ENCODE assay signal across 13 mouse cellular contexts in genomic region chr7:35362868-35363267, GRCm38 (mm10). TPM values are rescaled to one million over a fixed set of nuclear protein-coding genes. Genes with fewer than 3 reads are reported as not detected.
DNase-seq lines count a peak whose midpoint lies in the region; ATAC-seq and TF ChIP-seq lines count a peak whose summit lies in the region.
"Had no signal": no experiment of that assay in that cellular context is flagged by ENCODE, and none has a peak within 500 bp of the region (broad histone marks: within the 10 kb centered on the region; RNA-seq: fewer than 3 reads in every experiment).

No protein-coding gene starts in this region.

- peaks cover 2% of the 10 kb centered on the region; the same call in 1 of the 2 replicates for H3K9me3 ChIP-seq in heart, embryonic 14.5 days (ENCODE audit: control insufficient read depth, low read length)
- no peaks in the 10 kb centered on the region for H3K9me3 ChIP-seq in kidney, embryonic 15.5 days (replicated peaks)
- no peaks in the 10 kb centered on the region for H3K9me3 ChIP-seq in liver, postnatal 0 days (ENCODE audit: low read length)
- H3K9me3 ChIP-seq: limb, embryonic 12.5 days; midbrain, embryonic 12.5 days had no signal

- DNase-seq in heart, postnatal 10 days, result no peak
- DNase-seq in embryo, embryonic 9.5 days (ENCODE audit: extremely low spot score), result peak; percentile 38
- no peak for DNase-seq in liver, postnatal 0 days
- no peak for DNase-seq in frontal cortex, postnatal 14 days (ENCODE audit: low spot score in 2 of 2)
- DNase-seq in left cerebral cortex, postnatal 10 days (ENCODE audit: extremely low spot score in 1 of 2, low spot score in 2 of 2), result no peak
- DNase-seq: cerebellum, postnatal 10 days; right cerebral cortex, postnatal 4 days had no signal

- H3K4me3 ChIP-seq in heart, embryonic 14.5 days (ENCODE audit: control insufficient read depth in 1 of 2, insufficient read depth in 1 of 2, low read depth in 1 of 2, low read length in 2 of 2), result no peak overlapping the region
- H3K4me3 ChIP-seq in kidney, embryonic 15.5 days (replicated peaks), result no peak overlapping the region
- no peak overlapping the region for H3K4me3 ChIP-seq in liver, postnatal 0 days (ENCODE audit: low read depth, low read length)
- H3K4me3 ChIP-seq: limb, embryonic 12.5 days; midbrain, embryonic 12.5 days had no signal

- no peaks in the 10 kb centered on the region for H3K36me3 ChIP-seq in heart, embryonic 14.5 days (ENCODE audit: control insufficient read depth, insufficient read depth, low read length)
- peaks cover 9% of the 10 kb centered on the region; the same call in 1 of the 2 replicates for H3K36me3 ChIP-seq in kidney, embryonic 15.5 days
- H3K36me3 ChIP-seq in liver, postnatal 0 days (replicated peaks; ENCODE audit: insufficient read depth, low read length), result peaks cover 9% of the 10 kb centered on the region
- H3K36me3 ChIP-seq: limb, embryonic 12.5 days; midbrain, embryonic 12.5 days had no signal

- H3K9ac ChIP-seq in heart, embryonic 14.5 days (ENCODE audit: low read length), result no peak overlapping the region
- H3K9ac ChIP-seq in kidney, embryonic 15.5 days, result no peak overlapping the region
- no peak overlapping the region for H3K9ac ChIP-seq in liver, postnatal 0 days (replicated peaks)
- H3K9ac ChIP-seq: limb, embryonic 12.5 days; midbrain, embryonic 12.5 days had no signal

- 69% methylated on average over 5 of the region's 5 CpGs for WGBS in heart, embryonic 14.5 days
- 47% methylated on average over 5 of the region's 5 CpGs for WGBS in kidney, embryonic 15.5 days
- WGBS in liver, postnatal 0 days (ENCODE audit: insufficient replicate concordance), result 63% methylated on average over 5 of the region's 5 CpGs

- no peak for TF ChIP-seq CTCF in liver, postnatal 0 days (IDR thresholded peaks at IDR 0.05; ENCODE audit: low read depth)

- no peak overlapping the region for H3K4me2 ChIP-seq in heart, embryonic 14.5 days (ENCODE audit: low read length)
- H3K4me2 ChIP-seq in kidney, embryonic 15.5 days, result no peak overlapping the region
- no peak overlapping the region for H3K4me2 ChIP-seq in liver, postnatal 0 days (ENCODE audit: low read depth, low read length)
- H3K4me2 ChIP-seq: limb, embryonic 12.5 days; midbrain, embryonic 12.5 days had no signal

- TF ChIP-seq EP300 in liver, postnatal 0 days (IDR thresholded peaks at IDR 0.05; ENCODE audit: low read depth), result no peak

- no peaks in the 10 kb centered on the region for H3K27me3 ChIP-seq in heart, embryonic 14.5 days (ENCODE audit: control insufficient read depth, insufficient read depth, low read length)
- no peaks in the 10 kb centered on the region for H3K27me3 ChIP-seq in kidney, embryonic 15.5 days
- H3K27me3 ChIP-seq in liver, postnatal 0 days (ENCODE audit: insufficient read depth, low read length), result no peaks in the 10 kb centered on the region
- H3K27me3 ChIP-seq: limb, embryonic 12.5 days; midbrain, embryonic 12.5 days had no signal

- H3K4me1 ChIP-seq in heart, embryonic 14.5 days (ENCODE audit: control insufficient read depth in 2 of 2, insufficient read depth in 2 of 2, low read length in 2 of 2), result peaks cover 12 to 18% of the 10 kb centered on the region in 2 experiments
- peaks cover 45% of the 10 kb centered on the region for H3K4me1 ChIP-seq in kidney, embryonic 15.5 days
- no peaks in the 10 kb centered on the region for H3K4me1 ChIP-seq in liver, postnatal 0 days (ENCODE audit: insufficient read depth)
- H3K4me1 ChIP-seq: midbrain, embryonic 12.5 days had no signal

- no peak overlapping the region for H3K27ac ChIP-seq in heart, embryonic 14.5 days (replicated peaks in 1 of 2; ENCODE audit: control insufficient read depth in 1 of 2, insufficient read depth in 1 of 2, low read depth in 2 of 2, low read length in 2 of 2)
- peak overlapping the region; percentile 84 for H3K27ac ChIP-seq in kidney, embryonic 15.5 days
- H3K27ac ChIP-seq in liver, postnatal 0 days (ENCODE audit: low read depth), result no peak overlapping the region
- H3K27ac ChIP-seq: limb, embryonic 12.5 days; midbrain, embryonic 12.5 days had no signal

- ATAC-seq in heart, embryonic 14.5 days (ENCODE audit: insufficient number of reproducible peaks, insufficient read depth, low FRiP score, low read depth), result 0 out of 2 replicates have a peak, but pooled peaks have one; percentile 23
- peak; percentile 84 for ATAC-seq in kidney, embryonic 15.5 days (replicated peaks; ENCODE audit: low FRiP score)
- ATAC-seq in liver, postnatal 0 days, result peak; percentile 38; the same call in 1 of the 2 replicates
- ATAC-seq in frontal cortex, adult (ENCODE audit: low TSS enrichment), result no peak

- intact Hi-C loops in heart, postnatal 10 days (cut with DNase I), result no loop called here
- intact Hi-C loops in left cerebral cortex, postnatal 10 days (cut with DNase I), result no loop called here

RNA-seq across cellular contexts. Expression of gene Rhpn2, which starts 28.9 kb away (rescaled TPM):
- 5.1 and 5.6 TPM in 2 replicates for polyA plus RNA-seq in heart, embryonic 14.5 days (2014; fragmentation: Nextera tagmentation; extraction: Ambion mirVana)
- 1 to 10 TPM; 3.5 to 5.6 TPM for total RNA-seq in heart, postnatal 10 days (2021)
- 14.3 and 14.4 TPM in 2 replicates for polyA plus RNA-seq in kidney, embryonic 15.5 days (2015; fragmentation: Nextera tagmentation; extraction: Ambion mirVana)
- polyA plus RNA-seq in liver, postnatal 0 days (2015; fragmentation: Nextera tagmentation; extraction: Ambion mirVana), result 8.1 TPM in 2 replicates
- 1 to 10 TPM; 2.1 TPM for total RNA-seq in left cerebral cortex, postnatal 10 days (2021)
- total RNA-seq: hematopoietic stem cell, adult 5-6 weeks had no signal

RNA-seq across cellular contexts. Expression of gene Faap24, which starts 33.8 kb away (rescaled TPM):
- polyA plus RNA-seq in heart, embryonic 14.5 days (2014; fragmentation: Nextera tagmentation; extraction: Ambion mirVana), result 10.1 and 13.5 TPM in 2 replicates
- 1 to 10 TPM; 3.8 to 4.6 TPM for total RNA-seq in heart, postnatal 10 days (2021)
- polyA plus RNA-seq in kidney, embryonic 15.5 days (2015; fragmentation: Nextera tagmentation; extraction: Ambion mirVana), result 19.4 and 20.2 TPM in 2 replicates
- 9.3 and 11.4 TPM in 2 replicates for polyA plus RNA-seq in liver, postnatal 0 days (2015; fragmentation: Nextera tagmentation; extraction: Ambion mirVana)
- total RNA-seq in left cerebral cortex, postnatal 10 days (2021), result 10 to 100 TPM in 1 of 2 experiments, 1 to 10 TPM in 1; 8.7 to 10.6 TPM

RNA-seq across cellular contexts. Expression of gene Cep89, which starts 34.0 kb away (rescaled TPM):
- polyA plus RNA-seq in heart, embryonic 14.5 days (2014; fragmentation: Nextera tagmentation; extraction: Ambion mirVana), result 34.0 and 35.7 TPM in 2 replicates
- 10 to 100 TPM; 16.0 to 18.4 TPM for total RNA-seq in heart, postnatal 10 days (2021)
- 53.9 and 63.3 TPM in 2 replicates for polyA plus RNA-seq in kidney, embryonic 15.5 days (2015; fragmentation: Nextera tagmentation; extraction: Ambion mirVana)
- 9.1 and 10.3 TPM in 2 replicates for polyA plus RNA-seq in liver, postnatal 0 days (2015; fragmentation: Nextera tagmentation; extraction: Ambion mirVana)
- 10 to 100 TPM; 21.5 to 24.7 TPM for total RNA-seq in left cerebral cortex, postnatal 10 days (2021)

RNA-seq across cellular contexts. Expression of gene Gpatch1, which starts 44.6 kb away (rescaled TPM):
- 11.5 and 12.2 TPM in 2 replicates for polyA plus RNA-seq in heart, embryonic 14.5 days (2014; fragmentation: Nextera tagmentation; extraction: Ambion mirVana)
- 10 to 100 TPM in 1 of 2 experiments, 1 to 10 TPM in 1; 9.2 to 12.1 TPM for total RNA-seq in heart, postnatal 10 days (2021)
- polyA plus RNA-seq in kidney, embryonic 15.5 days (2015; fragmentation: Nextera tagmentation; extraction: Ambion mirVana), result 19.5 and 20.4 TPM in 2 replicates
- polyA plus RNA-seq in liver, postnatal 0 days (2015; fragmentation: Nextera tagmentation; extraction: Ambion mirVana), result 4.9 and 5.6 TPM in 2 replicates
- total RNA-seq in left cerebral cortex, postnatal 10 days (2021), result 10 to 100 TPM; 21.2 to 24.1 TPM
